Mouse (Mus musculus): ENCODE results near the gene Exosc2.
A peak's percentile ranks its signal among the peaks of the same experiment; 100 is the strongest.
"Not testable (repeated sequence)": the region's sequence is repeated elsewhere in the genome, so short reads cannot be mapped to it uniquely, and the experiment has no call there.

The Exosc2 gene

DNA sequence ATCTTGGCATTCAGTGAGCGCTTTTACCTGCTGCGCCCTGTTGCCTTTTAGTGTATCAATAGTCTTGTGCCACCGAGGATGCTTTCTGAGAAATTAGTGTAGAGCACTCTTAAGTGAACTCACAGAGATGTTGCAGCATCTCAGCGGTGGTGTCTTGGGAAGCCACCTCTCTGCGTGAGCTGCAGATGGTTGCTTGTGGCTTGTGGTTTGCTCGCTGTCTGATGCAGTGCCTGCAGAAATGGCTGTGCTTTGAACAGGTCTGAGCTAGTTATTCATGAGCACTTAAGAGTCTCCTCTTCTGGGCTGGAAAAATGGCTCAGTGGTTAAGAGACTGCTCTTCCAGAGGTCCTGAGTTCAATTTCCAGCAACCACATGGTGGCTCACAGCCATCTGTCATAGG is 8.1 kb downstream of the Exosc2 start:
- no peak for DNase-seq (ENCODE audit: low spot score)

DNA sequence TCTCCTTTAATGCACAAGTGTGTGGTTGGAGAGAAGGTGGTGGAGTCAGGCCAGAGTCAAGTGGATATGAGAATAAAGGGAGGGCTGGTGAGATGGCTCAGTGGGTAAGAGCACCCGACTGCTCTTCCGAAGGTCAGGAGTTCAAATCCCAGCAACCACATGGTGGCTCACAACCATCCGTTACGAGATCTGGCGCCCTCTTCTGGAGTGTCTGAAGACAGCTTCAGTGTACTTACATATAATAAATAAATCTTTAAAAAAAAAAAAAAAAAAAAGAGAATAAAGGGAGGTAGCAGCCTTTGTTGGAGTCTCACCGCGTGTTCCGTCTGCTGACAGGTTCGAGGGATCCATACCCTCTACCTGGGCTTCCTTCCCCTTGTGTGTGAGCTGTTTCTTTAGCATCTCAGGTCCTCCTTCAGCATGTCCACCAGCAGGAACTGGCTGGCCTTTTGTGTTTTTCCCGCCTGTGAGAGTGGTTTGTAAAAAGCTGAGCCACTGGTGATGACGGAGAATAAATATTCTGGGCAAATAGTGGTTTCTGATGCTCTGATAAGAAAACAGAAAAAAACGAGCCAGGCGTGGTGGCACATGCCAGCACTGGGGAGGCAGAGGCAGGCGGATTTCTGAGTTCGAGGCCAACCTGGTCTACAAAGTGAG is 10.7 kb downstream of the Exosc2 start:
- not testable (repeated sequence) for DNase-seq (ENCODE audit: low spot score)

DNA sequence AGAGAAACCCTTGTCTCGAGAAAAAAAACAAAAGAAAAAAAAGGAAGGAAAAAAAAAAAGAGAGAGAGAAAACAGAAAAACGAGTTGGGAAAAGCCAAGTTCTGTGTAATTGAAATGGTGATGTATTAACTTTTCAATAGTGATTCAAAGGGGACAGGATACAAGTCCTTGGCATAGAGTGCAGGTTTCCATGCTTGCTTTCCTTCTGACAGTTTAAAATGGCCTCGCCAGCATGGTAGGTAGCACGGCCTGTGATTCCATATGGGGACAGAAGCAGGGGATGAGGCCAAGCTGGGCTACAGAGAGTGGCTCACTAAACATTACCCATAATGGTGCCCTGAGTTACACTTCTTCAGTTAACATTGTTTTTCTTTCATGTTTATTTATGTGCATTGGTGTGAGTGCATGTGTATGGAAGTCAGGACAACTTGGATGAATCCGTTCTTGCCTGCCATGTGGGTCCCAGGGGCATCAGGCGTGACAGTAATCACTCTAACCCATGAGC is 11.3 kb downstream of the Exosc2 start:
- DNase-seq (ENCODE audit: low spot score): no peak

DNA sequence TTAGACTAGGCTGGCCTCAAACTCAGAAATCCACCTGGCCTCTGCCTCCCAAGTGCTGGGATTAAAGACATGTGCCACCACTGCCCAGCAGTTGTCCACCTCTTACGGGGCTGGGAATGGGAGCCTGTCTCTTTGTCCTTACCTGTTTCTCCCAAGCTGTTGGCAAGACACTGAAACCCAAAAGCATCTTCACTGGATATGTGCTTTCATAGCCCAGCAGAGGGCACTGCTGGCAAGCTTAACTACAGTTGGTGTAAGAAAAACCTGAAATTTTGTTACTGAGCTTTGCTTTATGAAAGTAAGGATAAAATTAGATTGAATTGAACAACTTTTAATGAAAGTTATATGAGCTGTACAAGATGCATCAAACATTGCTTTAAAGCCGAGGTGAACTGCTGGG is 13.2 kb downstream of the Exosc2 start:
- no peak for DNase-seq (ENCODE audit: low spot score)

GRCm38 (mm10) chr2:31688074-31688925 is 17.8 kb downstream of the Exosc2 start, which contains the start of gene Abl1:
Gene Abl1, plus strand, starts transcription at chr2:31688376.
- peak; percentile 97 for DNase-seq (ENCODE audit: low spot score)

GRCm38 (mm10) chr2:31689045-31689444 is 18.5 kb downstream of the Exosc2 start:
- no peak for DNase-seq (ENCODE audit: low spot score)

DNA sequence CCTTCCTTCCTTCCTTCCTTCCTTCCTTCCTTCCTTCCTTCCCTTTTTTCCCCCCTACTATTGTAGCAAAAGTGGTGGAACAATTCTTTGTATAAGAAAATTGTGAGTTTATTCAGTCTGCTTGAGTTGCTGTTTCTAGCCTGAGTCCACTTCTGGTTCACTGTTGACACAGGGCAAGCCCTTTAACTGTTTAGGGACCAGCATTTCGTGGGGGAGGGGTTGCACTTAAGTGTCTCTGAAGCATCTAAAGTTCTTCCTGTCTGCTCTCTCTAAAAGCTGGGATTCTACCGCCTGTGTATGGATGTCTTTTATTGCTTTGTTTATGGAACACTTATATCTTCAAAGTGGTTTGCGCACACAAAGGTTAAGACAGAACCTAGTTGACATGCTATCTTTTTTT is 19.5 kb downstream of the Exosc2 start:
- DNase-seq (ENCODE audit: low spot score): no peak

DNA sequence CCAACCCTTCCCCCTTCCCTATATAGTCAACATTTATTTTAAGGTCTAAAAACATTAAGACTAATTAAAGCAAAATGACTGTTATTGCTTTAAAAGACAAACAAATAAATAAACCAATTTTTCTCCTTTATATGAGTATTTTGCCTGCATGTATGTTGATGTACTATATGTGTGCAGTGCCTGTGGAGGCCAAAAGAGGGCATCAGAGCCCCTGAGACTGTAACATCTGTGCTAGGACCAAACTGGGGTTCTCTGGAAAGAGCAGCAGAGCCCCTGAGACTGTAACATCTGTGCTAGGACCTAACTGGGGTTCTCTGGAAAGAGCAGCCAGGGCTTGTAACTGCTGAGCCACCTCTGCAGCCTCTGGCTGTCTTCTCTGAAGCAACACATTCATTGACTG is 27.7 kb downstream of the Exosc2 start:
- DNase-seq (ENCODE audit: low spot score): no peak

DNA sequence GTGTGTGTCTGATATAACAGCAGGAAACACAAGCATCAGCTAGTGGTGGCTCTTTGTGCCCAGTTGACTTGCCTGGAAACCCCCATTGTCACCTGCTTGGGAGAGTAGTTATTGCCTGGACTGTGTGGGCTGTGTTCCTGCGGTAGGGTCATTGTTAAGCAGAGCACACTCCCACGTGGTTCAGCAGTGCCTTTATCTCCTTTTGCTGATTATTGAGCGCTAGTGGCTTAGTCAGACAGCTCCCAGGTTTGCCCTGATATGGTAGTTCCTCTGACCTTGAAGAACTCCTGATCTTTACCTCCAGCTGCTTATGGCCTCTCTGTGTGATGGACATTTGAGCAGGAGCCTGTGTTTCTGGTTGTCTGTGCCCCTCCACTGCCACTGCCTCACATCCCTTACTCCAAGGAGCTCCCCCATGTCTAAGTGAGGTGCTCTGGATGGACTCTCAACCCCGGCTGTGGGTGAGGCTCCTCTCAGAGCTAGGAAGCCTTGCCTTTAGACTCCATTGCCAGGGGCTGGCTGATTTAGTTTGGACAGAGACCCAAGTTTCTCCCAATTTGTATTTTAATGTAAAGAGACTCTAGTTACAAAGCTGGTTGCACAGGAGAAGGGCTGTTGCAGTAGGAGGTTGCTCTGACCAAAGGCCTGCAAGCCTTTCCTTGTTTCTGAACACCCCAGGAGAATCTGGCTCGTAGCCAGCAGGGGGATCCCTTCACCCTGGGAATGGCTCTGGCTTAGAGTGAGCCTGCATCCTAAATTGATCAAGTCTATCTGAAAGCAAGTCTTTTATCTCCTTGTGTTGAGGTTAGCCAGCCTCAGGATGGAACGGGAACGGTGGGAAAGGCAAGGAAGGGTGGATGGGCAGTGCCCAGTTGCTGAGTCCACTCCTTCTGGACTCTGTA is 30.3 kb downstream of the Exosc2 start:
- DNase-seq (ENCODE audit: low spot score): no peak

GRCm38 (mm10) chr2:31703226-31703625 is 32.7 kb downstream of the Exosc2 start:
- no peak for DNase-seq (ENCODE audit: low spot score)

GRCm38 (mm10) chr2:31705914-31706313 is 35.4 kb downstream of the Exosc2 start:
- no peak for DNase-seq (ENCODE audit: low spot score)

DNA sequence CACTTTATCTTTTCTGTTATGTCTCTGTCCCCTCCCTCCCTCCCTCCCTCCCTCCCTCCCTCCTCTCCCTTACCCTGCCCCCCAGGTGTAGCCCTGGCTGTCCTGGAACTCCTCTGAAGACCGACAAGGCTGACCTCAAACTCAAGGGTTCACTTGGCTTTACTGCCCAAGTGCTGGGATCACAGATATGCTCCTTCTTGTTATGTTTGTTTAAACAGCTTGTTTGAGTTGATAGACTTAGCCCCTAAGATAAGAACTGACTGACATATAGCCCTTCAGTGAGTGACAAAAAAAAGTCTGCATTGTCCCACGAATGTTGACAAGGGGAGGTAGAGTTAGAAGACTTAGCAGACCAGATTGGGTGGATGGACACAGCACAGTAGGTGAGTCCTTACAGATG is 36.0 kb downstream of the Exosc2 start:
- no peak for DNase-seq (ENCODE audit: low spot score)

GRCm38 (mm10) chr2:31712716-31713115 is 42.2 kb downstream of the Exosc2 start:
- no peak for DNase-seq (ENCODE audit: low spot score)

GRCm38 (mm10) chr2:31713813-31714212 is 43.3 kb downstream of the Exosc2 start:
- no peak for DNase-seq (ENCODE audit: low spot score)

GRCm38 (mm10) chr2:31714780-31715179 is 44.3 kb downstream of the Exosc2 start:
- DNase-seq (ENCODE audit: low spot score): no peak

DNA sequence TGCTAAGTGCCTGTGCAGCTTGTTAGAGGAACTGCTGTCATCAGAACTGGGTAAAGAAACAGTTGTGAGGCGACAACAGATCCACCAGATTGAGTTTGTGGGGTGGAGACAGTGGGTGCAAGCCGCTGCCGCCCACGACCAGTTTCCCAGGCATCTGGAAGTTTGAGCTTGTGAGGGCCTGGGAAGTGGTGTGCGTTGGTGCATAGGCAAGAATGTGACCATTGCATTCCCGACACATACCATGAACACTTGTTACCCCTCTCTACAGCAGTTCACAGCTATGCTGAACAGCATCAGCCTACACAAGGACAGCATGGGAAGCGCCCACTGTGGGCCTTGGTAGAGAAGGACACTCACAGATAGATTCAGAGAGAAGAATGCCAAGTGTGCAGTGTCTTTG is 45.5 kb downstream of the Exosc2 start:
- no peak for DNase-seq (ENCODE audit: low spot score)

- no peak for DNase-seq (ENCODE audit: low spot score)
These were observed 48.8 kb downstream of the Exosc2 start for GRCm38 (mm10) chr2:31719202-31719880.

- DNase-seq (ENCODE audit: low spot score): no peak
These were observed 49.4 kb downstream of the Exosc2 start for GRCm38 (mm10) chr2:31719944-31720343.

DNA sequence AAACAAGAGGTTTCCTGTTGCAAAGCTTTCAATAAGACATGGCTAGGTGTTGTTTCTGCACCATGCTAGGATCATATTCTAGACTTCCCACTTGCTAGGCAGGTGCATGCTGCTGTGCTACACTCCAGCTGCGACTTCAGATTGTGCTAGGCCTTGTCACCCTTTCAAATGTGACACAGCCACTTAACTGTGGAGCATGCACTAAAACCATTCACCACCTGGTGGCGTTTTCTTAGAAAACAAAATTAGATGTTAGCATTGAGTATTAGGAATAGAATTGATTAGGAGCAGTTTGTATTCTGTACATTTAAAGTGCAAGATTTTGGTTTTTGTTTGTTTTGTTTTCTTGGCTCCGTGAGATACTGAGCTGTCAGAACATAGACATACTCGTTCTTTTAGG is 50.3 kb downstream of the Exosc2 start:
- no peak for DNase-seq (ENCODE audit: low spot score)

GRCm38 (mm10) chr2:31724730-31725490 is 54.4 kb downstream of the Exosc2 start:
- no peak for DNase-seq (ENCODE audit: low spot score)
